Mouse (Mus musculus): Measurements from ENCODE around the gene Adh7. TPM values are rescaled to one million over a fixed set of nuclear protein-coding genes. Genes with fewer than 3 reads are reported as not detected.

The Adh7 gene
- not detected in 2 replicates for polyA plus RNA-seq (2011; ENCODE audit: insufficient read depth, insufficient read length, low replicate concordance, missing spikeins)

DNA sequence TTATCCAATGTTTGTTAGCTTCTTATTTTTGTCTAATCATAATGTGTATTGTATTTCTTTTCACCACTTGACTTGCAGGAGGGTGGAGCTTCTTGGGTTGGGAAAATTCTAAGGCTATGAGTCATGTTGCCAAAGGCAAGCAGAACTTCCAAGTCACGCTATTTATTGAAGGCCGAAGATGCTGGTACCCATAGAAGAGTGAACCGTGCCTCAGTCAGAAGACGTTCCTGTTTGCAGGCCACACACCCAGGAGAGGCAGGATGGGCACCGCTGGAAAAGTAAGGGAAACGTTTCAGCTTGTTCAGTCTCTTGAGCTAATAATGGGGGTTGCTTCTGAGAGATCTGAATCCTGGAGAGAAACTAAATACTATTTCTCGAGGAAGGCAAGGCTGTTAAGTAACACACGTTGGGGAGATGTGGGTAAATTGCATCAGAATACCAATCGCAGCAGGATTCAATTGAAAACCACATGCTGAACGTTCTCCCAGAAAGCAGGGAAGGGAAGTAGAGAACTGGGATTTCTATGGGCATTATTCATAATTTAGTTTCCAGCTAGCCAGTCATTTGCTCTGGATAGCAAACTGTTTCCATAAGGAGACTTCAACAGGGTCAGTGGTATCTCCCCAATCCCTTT, at the start of gene Adh7:
Adh7 (plus strand) TSS at position 130 of the 634 bp plus-strand sequence.
- 67% methylated on average over 10 of the region's 10 CpGs for WGBS
- Histone ChIP-seq H3K4me1 (ENCODE audit: control insufficient read depth, insufficient read depth, low read length) (no peaks in the 10 kb centered on the region), H3K4me3 (replicated peaks; ENCODE audit: control insufficient read depth, low read depth, low read length) (no peak within 1 kb of the TSS), H3K27ac (ENCODE audit: control insufficient read depth, insufficient read depth, low read depth, low read length, poor library complexity) (no peak within 1 kb of the TSS)
- TF ChIP-seq POLR2A (IDR thresholded peaks at IDR 0.05; ENCODE audit: borderline replicate concordance, control insufficient read depth, low read depth, low read length): no peak
- no peak for TF ChIP-seq CTCF (IDR thresholded peaks at IDR 0.05; ENCODE audit: control insufficient read depth, insufficient read depth, low read length)

DNA sequence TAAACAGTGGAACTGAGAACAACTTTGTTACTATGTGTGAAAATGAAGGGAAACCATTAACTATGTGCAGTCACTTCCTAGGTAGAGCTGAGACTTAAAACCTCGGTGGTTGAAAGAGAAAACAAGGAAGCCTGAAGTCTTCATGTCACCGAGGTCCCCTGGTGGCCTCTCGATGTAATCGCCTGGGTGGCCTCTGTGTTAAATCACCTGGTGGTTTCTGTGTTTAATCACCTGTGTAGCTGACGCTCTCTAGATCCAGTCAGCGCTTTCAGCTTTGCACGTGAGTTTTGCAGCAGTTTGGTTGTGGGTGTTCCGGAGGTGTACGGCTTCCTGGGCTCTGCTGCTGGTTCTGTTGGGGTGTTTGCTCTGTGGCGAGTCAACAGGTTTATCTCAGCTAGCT, 44.3 kb upstream of the Adh7 start:
- H3K4me3 ChIP-seq (replicated peaks; ENCODE audit: control insufficient read depth, low read depth, low read length): no peak overlapping the region
- no peak for TF ChIP-seq CTCF (IDR thresholded peaks at IDR 0.05; ENCODE audit: control insufficient read depth, insufficient read depth, low read length)
- no peak for TF ChIP-seq POLR2A (IDR thresholded peaks at IDR 0.05; ENCODE audit: borderline replicate concordance, control insufficient read depth, low read depth, low read length)
- WGBS: 83% methylated on average over 10 of the region's 10 CpGs

GRCm38 (mm10) chr3:138175551-138175950, 42.0 kb upstream of the Adh7 start:
- WGBS: 84% methylated on average over 6 of the region's 6 CpGs
- H3K4me3 ChIP-seq (replicated peaks; ENCODE audit: control insufficient read depth, low read depth, low read length): no peak overlapping the region
- TF ChIP-seq POLR2A (IDR thresholded peaks at IDR 0.05; ENCODE audit: borderline replicate concordance, control insufficient read depth, low read depth, low read length) (no peak), CTCF (IDR thresholded peaks at IDR 0.05; ENCODE audit: control insufficient read depth, insufficient read depth, low read length) (no peak)
- H3K4me1 ChIP-seq (ENCODE audit: control insufficient read depth, insufficient read depth, low read length): no peaks in the 10 kb centered on the region
- H3K27ac ChIP-seq (ENCODE audit: control insufficient read depth, insufficient read depth, low read depth, low read length, poor library complexity): no peak overlapping the region

More for the DNA sequence above, 44.3 kb upstream of the Adh7 start:
- Histone ChIP-seq H3K27ac (ENCODE audit: control insufficient read depth, insufficient read depth, low read depth, low read length, poor library complexity) (no peak overlapping the region), H3K4me1 (ENCODE audit: control insufficient read depth, insufficient read depth, low read length) (no peaks in the 10 kb centered on the region)

DNA sequence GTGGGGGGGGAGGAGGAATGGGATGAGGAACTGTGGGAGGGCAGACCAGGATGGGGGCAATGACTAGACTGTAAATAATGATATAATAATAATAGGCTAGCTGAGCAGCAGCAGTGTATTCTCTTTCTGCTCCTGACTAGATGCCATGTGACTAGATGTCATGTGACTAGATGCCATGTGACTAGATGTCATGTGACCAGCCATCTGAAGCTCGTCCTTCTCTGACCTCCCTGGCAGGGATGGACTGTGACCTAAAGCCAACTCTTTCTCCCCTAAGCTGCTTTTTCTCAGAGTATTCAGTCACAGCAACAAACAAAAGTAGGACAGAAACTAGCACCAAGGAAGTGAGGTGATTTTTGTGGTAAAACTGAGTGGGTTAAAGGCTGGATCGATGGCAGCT, 35.5 kb upstream of the Adh7 start:
- TF ChIP-seq CTCF (IDR thresholded peaks at IDR 0.05; ENCODE audit: control insufficient read depth, insufficient read depth, low read length) (no peak), POLR2A (IDR thresholded peaks at IDR 0.05; ENCODE audit: borderline replicate concordance, control insufficient read depth, low read depth, low read length) (no peak)
- H3K4me1 ChIP-seq (ENCODE audit: control insufficient read depth, insufficient read depth, low read length): no peaks in the 10 kb centered on the region
- H3K4me3 ChIP-seq (replicated peaks; ENCODE audit: control insufficient read depth, low read depth, low read length): no peak overlapping the region
- WGBS: 74% methylated on average over 2 of the region's 2 CpGs
- H3K27ac ChIP-seq (ENCODE audit: control insufficient read depth, insufficient read depth, low read depth, low read length, poor library complexity): no peak overlapping the region

DNA sequence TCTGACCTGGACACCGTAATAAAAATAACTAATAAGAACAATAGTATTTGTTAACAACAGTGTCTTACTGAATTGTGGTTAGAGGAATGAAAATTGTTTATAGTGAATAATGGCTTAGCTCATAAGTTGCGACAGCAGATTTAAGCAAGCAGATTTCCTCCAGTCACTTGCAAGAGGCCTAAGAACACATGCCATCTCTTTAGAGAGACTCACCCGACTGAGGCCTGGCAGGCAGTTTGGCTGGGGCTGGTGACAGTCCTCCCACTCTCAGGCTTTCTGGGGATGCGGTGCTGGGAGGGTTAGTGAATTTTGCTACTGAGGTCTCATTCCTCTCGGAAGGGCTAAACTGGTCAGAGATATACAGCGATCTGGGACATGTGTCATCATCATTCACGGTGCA, 34.2 kb upstream of the Adh7 start:
- Histone ChIP-seq H3K27ac (ENCODE audit: control insufficient read depth, insufficient read depth, low read depth, low read length, poor library complexity) (no peak overlapping the region), H3K4me3 (replicated peaks; ENCODE audit: control insufficient read depth, low read depth, low read length) (no peak overlapping the region), H3K4me1 (ENCODE audit: control insufficient read depth, insufficient read depth, low read length) (no peaks in the 10 kb centered on the region)
- WGBS: 79% methylated on average over 7 of the region's 7 CpGs
- TF ChIP-seq POLR2A (IDR thresholded peaks at IDR 0.05; ENCODE audit: borderline replicate concordance, control insufficient read depth, low read depth, low read length) (no peak), CTCF (IDR thresholded peaks at IDR 0.05; ENCODE audit: control insufficient read depth, insufficient read depth, low read length) (no peak)

DNA sequence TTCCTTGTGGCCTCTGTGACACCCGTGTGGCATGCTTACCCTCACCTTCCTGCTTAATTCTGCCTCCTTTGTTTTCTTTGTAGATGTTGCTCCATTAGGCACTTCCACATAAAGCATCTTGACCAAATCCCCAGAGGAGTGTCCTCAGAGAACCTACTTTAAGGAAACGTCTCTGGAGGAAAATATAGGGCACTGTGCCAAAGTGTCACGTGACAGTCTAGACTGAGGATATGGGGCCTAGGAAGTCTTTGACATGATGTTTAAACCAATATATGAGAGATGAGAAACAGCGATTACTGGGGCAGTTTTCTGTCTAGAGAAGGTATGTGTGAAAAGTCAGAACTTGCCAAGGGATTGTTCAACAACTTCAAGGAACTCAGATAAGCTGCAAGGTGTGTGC, 32.3 kb upstream of the Adh7 start:
- 57% methylated on average over 4 of the region's 4 CpGs for WGBS
- no peak for TF ChIP-seq CTCF (IDR thresholded peaks at IDR 0.05; ENCODE audit: control insufficient read depth, insufficient read depth, low read length)
- no peak for TF ChIP-seq POLR2A (IDR thresholded peaks at IDR 0.05; ENCODE audit: borderline replicate concordance, control insufficient read depth, low read depth, low read length)
- Histone ChIP-seq H3K4me3 (replicated peaks; ENCODE audit: control insufficient read depth, low read depth, low read length) (no peak overlapping the region), H3K27ac (ENCODE audit: control insufficient read depth, insufficient read depth, low read depth, low read length, poor library complexity) (no peak overlapping the region), H3K4me1 (ENCODE audit: control insufficient read depth, insufficient read depth, low read length) (no peaks in the 10 kb centered on the region)

- 90% methylated on average over 26 of the region's 26 CpGs for WGBS
- no peak overlapping the region for H3K27ac ChIP-seq (ENCODE audit: control insufficient read depth, insufficient read depth, low read depth, low read length, poor library complexity)
- H3K4me1 ChIP-seq (ENCODE audit: control insufficient read depth, insufficient read depth, low read length): no peaks in the 10 kb centered on the region
- TF ChIP-seq CTCF (IDR thresholded peaks at IDR 0.05; ENCODE audit: control insufficient read depth, insufficient read depth, low read length): no peak
- no peak for TF ChIP-seq POLR2A (IDR thresholded peaks at IDR 0.05; ENCODE audit: borderline replicate concordance, control insufficient read depth, low read depth, low read length)
- no peak overlapping the region for H3K4me3 ChIP-seq (replicated peaks; ENCODE audit: control insufficient read depth, low read depth, low read length)
These were observed 31.3 kb upstream of the Adh7 start for GRCm38 (mm10) chr3:138185995-138186930.

GRCm38 (mm10) chr3:138192260-138192659, 25.3 kb upstream of the Adh7 start:
- 69% methylated on average over 7 of the region's 7 CpGs for WGBS

More at GRCm38 (mm10) chr3:138192260-138192659, 25.3 kb upstream of the Adh7 start:
- no peak overlapping the region for H3K4me3 ChIP-seq (replicated peaks; ENCODE audit: control insufficient read depth, low read depth, low read length)
- TF ChIP-seq CTCF (IDR thresholded peaks at IDR 0.05; ENCODE audit: control insufficient read depth, insufficient read depth, low read length): no peak
- no peak for TF ChIP-seq POLR2A (IDR thresholded peaks at IDR 0.05; ENCODE audit: borderline replicate concordance, control insufficient read depth, low read depth, low read length)
- no peaks in the 10 kb centered on the region for H3K4me1 ChIP-seq (ENCODE audit: control insufficient read depth, insufficient read depth, low read length)
- no peak overlapping the region for H3K27ac ChIP-seq (ENCODE audit: control insufficient read depth, insufficient read depth, low read depth, low read length, poor library complexity)

Measured in bone marrow, adult 2 months (tissue).